Mouse (Mus musculus): ENCODE measurements around the gene Cd209f. TPM values are rescaled to one million over a fixed set of nuclear protein-coding genes. Genes with fewer than 3 reads are reported as not detected.
A peak's percentile ranks its signal among the peaks of the same experiment; 100 is the strongest.
"Not testable (repeated sequence)": the region's sequence is repeated elsewhere in the genome, so short reads cannot be mapped to it uniquely, and the experiment has no call there.

Cd209f gene
- total RNA-seq (2021), result 1 to 10 TPM; 1.3 to 5.5 TPM
- long read RNA-seq, experiment 1, partial matches to known transcripts, result 1 of 2 reads
- long read RNA-seq, experiment 1, other reads (novel, unspliced or antisense), result 1 of 2 reads
- long read RNA-seq, experiment 2, partial matches to known transcripts, result 1 of 6 reads
- long read RNA-seq, experiment 2, other reads (novel, unspliced or antisense), result 3 of 6 reads

GRCm38 (mm10) chr8:4105735-4106134, at the start of gene Cd209f:
Gene Cd209f (minus strand): TSS chr8:4105835.
- not testable (repeated sequence) for DNase-seq (ENCODE audit: low spot score in 2 of 2)

GRCm38 (mm10) chr8:4154878-4155277, 49.2 kb upstream of the Cd209f start:
- DNase-seq (ENCODE audit: low spot score in 2 of 2), result no peak

- DNase-seq (ENCODE audit: low spot score in 2 of 2), result no peak
These were observed 41.6 kb upstream of the Cd209f start for GRCm38 (mm10) chr8:4147272-4147671.

GRCm38 (mm10) chr8:4141721-4142120, 36.1 kb upstream of the Cd209f start:
- no peak for DNase-seq (ENCODE audit: low spot score in 2 of 2)

GRCm38 (mm10) chr8:4139660-4140646, 34.3 kb upstream of the Cd209f start:
- DNase-seq (ENCODE audit: low spot score in 2 of 2), result peak; percentile 75 to 77

GRCm38 (mm10) chr8:4133798-4134197, 28.2 kb upstream of the Cd209f start, which contains the start of gene Cd209g:
Gene Cd209g (plus strand): TSS chr8:4134098.
- no peak for DNase-seq (ENCODE audit: low spot score in 2 of 2)

- not testable (repeated sequence) for DNase-seq (ENCODE audit: low spot score in 2 of 2)
These were observed 17.1 kb downstream of the Cd209f start for GRCm38 (mm10) chr8:4088514-4088913.

- peak in 1 of 2 experiments; percentile 20 for DNase-seq (ENCODE audit: low spot score in 2 of 2)
These were observed 18.4 kb downstream of the Cd209f start for GRCm38 (mm10) chr8:4087180-4087722.

Other genes starting within 250 kb of the Cd209f start
- gene Cd209d, start 227.3 kb downstream of the Cd209f start, total RNA-seq (2021), result 1 to 10 TPM; 1.0 to 4.9 TPM
- 1 to 10 TPM; 1.1 to 3.0 TPM for gene Cd209b, start 179.0 kb downstream of the Cd209f start, total RNA-seq (2021)
- under 1 TPM; 0.36 to 0.45 TPM for gene Cd209c, start 151.1 kb downstream of the Cd209f start, total RNA-seq (2021)
- 1 to 10 TPM in 1 of 2 experiments, under 1 TPM in 1; 0.50 to 1.6 TPM for gene Cd209g, start 28.3 kb upstream of the Cd209f start, total RNA-seq (2021)
- gene Evi5l, start 60.7 kb upstream of the Cd209f start, total RNA-seq (2021), result 10 to 100 TPM; 37.4 to 38.8 TPM
- 1 to 10 TPM; 3.5 to 6.1 TPM for gene Prr36, start 111.6 kb upstream of the Cd209f start, total RNA-seq (2021)
- 10 to 100 TPM; 20.8 to 31.1 TPM for gene Lrrc8e, start 121.0 kb upstream of the Cd209f start, total RNA-seq (2021)
- gene Map2k7, start 132.9 kb upstream of the Cd209f start, total RNA-seq (2021), result 10 to 100 TPM; 79.0 to 93.2 TPM
- 1 to 10 TPM in 1 of 2 experiments, under 1 TPM in 1; 0.93 to 1.5 TPM for gene Gm49320, start 133.0 kb upstream of the Cd209f start, total RNA-seq (2021)
- 10 to 100 TPM; 10.9 to 15.5 TPM for gene Tgfbr3l, start 142.4 kb upstream of the Cd209f start, total RNA-seq (2021)
- gene Snapc2, start 147.2 kb upstream of the Cd209f start, total RNA-seq (2021), result 10 to 100 TPM; 23.4 to 25.9 TPM
- gene Ctxn1, start 153.4 kb upstream of the Cd209f start, total RNA-seq (2021), result 1 to 10 TPM; 6.4 to 7.8 TPM
- gene Timm44, start 170.1 kb upstream of the Cd209f start, total RNA-seq (2021), result 100 to 1,000 TPM in 1 of 2 experiments, 10 to 100 TPM in 1; 99.4 to 107 TPM
- 10 to 100 TPM; 14.9 to 18.0 TPM for gene Ccl25, start 219.4 kb upstream of the Cd209f start, total RNA-seq (2021)
- gene Elavl1, start 219.6 kb upstream of the Cd209f start, total RNA-seq (2021), result 100 to 1,000 TPM; 109 to 115 TPM